Mouse (Mus musculus) embryonic stem cell, embryonic (primary cell): ENCODE measurements around the gene Ccl2.

Experiments used
- CTCF ChIA-PET, 4 experiments: fragments of 300-600 bp in 2 of 4; fragments of 350-600 bp in 2 of 4; sonication (Branson Sonifier 250); formaldehyde crosslinking; loops; one replicate each; lab custom pipeline; 2022; ENCODE audit warnings: inconsistent platforms in 2 of 4; lab: Charles Lee
- POLR2A ChIA-PET, 4 experiments: fragments of 300-600 bp in 2 of 4; fragments of 350-600 bp in 2 of 4; sonication (Branson Sonifier 250); formaldehyde crosslinking; loops; one replicate each; lab custom pipeline; 2022; ENCODE audit warnings: antibody characterized with exemption in 4 of 4, inconsistent platforms in 1 of 4; lab: Charles Lee

The Ccl2 gene

DNA sequence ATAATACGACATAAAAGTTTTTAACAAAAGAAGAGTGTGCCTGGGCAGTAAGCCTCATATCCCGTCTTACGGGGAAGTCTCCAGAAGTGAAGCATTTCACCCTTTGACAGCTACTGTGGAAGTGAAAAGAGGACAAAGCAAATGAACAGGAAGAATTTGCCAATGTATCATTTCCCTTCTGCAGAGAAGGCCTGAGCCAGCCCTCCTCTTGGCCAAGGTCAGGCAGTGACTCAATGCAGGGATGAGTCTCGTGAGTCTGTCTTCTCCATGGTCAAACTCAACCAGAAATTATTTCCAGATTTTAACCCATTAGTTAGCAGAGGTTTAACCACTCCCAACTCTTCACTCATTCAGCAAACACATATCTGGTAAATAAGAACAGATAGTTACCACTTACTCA lies 11.6 kb upstream of the Ccl2 start:
- POLR2A ChIA-PET, result no interaction called here

GRCm38 (mm10) chr11:82030171-82030570 lies 5.2 kb upstream of the Ccl2 start:
- CTCF ChIA-PET, result interaction anchor here in 2 of 4 experiments (0.8 to 1.3 kb wide), 2 partner anchors 17 to 784 kb away, joined by 3 read pairs; no protein-coding TSS in a partner anchor
- POLR2A ChIA-PET, result no interaction called here

More for the DNA sequence above, 11.6 kb upstream of the Ccl2 start:
- CTCF ChIA-PET, result no interaction called here

DNA sequence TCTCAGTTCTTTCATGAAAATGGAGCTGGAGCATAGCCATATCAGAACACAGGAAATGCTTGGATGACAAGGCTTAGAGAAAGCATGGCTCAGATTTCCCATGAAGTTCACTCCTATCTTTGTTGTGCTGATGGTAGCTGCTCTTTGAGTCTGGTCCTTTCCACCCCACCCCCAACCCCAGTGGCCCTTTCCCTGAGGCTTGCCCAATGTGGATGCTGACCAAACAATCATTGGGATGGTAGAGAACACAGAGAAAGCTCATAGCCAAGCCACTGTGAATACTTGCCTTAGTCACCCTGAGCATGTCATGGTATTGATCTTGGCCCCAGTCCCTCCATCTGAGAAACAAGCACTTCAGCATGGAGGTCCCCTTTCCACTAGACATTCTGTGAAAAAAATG lies 3.2 kb upstream of the Ccl2 start:
- CTCF ChIA-PET, result no interaction called here
- POLR2A ChIA-PET, result no interaction called here

DNA sequence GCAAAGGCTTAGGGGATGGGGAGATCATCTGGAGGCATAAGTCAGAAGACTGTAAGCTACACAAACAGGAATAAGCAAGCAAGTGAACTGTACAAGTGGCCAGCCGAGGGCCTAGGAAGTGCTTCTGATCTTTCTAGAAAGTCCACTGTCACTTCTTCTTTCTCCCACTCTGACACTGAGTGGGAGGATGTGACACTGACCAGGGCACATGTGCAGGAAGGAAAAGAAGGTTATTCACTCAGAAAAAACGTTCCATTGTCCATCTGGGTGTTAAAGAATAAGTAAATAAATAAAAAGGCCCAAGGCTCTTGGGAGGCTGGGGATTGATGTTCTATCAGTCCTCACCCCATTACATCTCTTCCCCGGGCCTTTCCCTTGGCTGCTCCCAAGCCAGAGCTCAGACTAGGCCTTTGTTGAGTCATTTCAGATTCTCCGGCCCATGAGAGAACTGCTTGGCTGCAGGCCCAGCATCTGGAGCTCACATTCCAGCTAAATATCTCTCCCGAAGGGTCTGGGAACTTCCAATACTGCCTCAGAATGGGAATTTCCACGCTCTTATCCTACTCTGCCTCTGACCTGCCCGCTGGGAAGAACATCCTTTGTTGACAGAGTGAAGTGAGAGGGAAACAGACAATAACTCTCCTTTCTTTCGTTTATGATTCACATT lies 2.6 kb upstream of the Ccl2 start:
- POLR2A ChIA-PET, result no interaction called here
- CTCF ChIA-PET, result no interaction called here

- POLR2A ChIA-PET, result no interaction called here
- CTCF ChIA-PET, result interaction anchor here in 2 of 4 experiments (0.9 to 1.0 kb wide), 2 partner anchors 38 to 39 kb away, joined by 3 to 5 read pairs; no protein-coding TSS in a partner anchor
Measured at GRCm38 (mm10) chr11:82034446-82034845, 925 bp upstream of the Ccl2 start.

- POLR2A ChIA-PET, result no interaction called here
Measured at GRCm38 (mm10) chr11:82035857-82036256, 486 bp downstream of the Ccl2 start.

GRCm38 (mm10) chr11:82038535-82038934 lies 3.2 kb downstream of the Ccl2 start, which contains the start of gene Gm17268:
Gm17268 (minus strand) TSS chr11:82038562.
- POLR2A ChIA-PET, result no interaction called here
- CTCF ChIA-PET, result interaction anchor here in 1 of 4 experiments (1.8 kb wide), 1 partner anchor 137 kb away, joined by 6 read pairs; no protein-coding TSS in a partner anchor

More at GRCm38 (mm10) chr11:82035857-82036256, 486 bp downstream of the Ccl2 start:
- CTCF ChIA-PET, result no interaction called here

GRCm38 (mm10) chr11:82039132-82039660 lies 3.8 kb downstream of the Ccl2 start:
- CTCF ChIA-PET, result interaction anchor here in 1 of 4 experiments (1.8 kb wide), 1 partner anchor 137 kb away, joined by 6 read pairs; no protein-coding TSS in a partner anchor
- POLR2A ChIA-PET, result no interaction called here

DNA sequence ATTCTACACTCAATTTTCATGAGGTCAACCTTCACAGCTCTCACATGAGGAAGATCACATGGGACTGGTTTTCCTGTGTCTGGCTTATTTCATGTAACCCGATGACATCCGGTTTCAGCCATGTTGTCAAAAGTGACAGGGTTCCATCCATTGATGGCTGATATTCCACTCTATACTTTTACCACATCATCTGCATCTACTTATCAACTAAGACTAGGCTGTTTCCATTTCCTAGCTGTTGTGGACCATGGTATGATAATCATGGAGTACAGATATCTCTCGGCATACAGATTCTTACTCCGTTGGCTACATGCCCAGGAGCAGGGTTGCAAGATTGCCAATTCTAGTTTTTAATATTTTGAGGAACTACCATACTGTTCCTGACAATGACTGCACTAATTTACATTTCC lies 6.3 kb downstream of the Ccl2 start:
- ChIA-PET POLR2A (no interaction called here), CTCF (no interaction called here)

DNA sequence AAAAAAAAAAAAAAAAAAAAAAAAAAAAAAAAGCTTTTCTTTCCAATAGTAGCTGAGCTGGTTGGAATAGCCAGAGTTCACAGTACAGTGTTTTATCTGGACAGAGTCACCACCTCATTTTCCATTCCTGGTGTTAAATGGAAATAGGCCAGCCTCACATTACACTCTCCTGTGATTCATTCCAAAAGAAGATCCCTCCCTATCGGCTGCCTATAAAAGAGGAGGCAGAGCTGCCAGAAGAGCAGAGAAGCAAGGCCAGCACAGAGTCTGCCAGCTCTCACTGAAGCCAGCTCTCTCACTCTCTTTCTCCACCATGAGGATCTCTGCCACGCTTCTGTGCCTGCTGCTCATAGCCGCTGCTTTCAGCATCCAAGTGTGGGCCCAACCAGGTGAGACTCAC lies 10.1 kb downstream of the Ccl2 start, which contains the start of gene Ccl7:
TSS of gene Ccl7 (plus strand) at position 242 of the 400 bp plus-strand sequence.
- CTCF ChIA-PET, result interaction anchor here in 3 of 4 experiments (0.6 to 1.1 kb wide), 3 partner anchors 94 to 993 kb away, joined by 3 to 4 read pairs (median 4); no protein-coding TSS in a partner anchor
- POLR2A ChIA-PET, result no interaction called here

GRCm38 (mm10) chr11:82047746-82048415 lies 12.5 kb downstream of the Ccl2 start:
- ChIA-PET CTCF (interaction anchor here in 3 of 4 experiments (0.6 to 2.9 kb wide), 10 partner anchors 17 to 625 kb away, joined by 3 to 15 read pairs (median 4); no protein-coding TSS in a partner anchor), POLR2A (no interaction called here)

GRCm38 (mm10) chr11:82053849-82054248 lies 18.5 kb downstream of the Ccl2 start:
- ChIA-PET POLR2A (no interaction called here), CTCF (no interaction called here)

GRCm38 (mm10) chr11:82057646-82058045 lies 22.3 kb downstream of the Ccl2 start, which contains the start of gene Ccl11:
Ccl11 (plus strand) TSS chr11:82057823.
- POLR2A ChIA-PET, result no interaction called here
- CTCF ChIA-PET, result interaction anchor here in 2 of 4 experiments (0.6 to 1.5 kb wide), 3 partner anchors 62 to 1503 kb away, joined by 3 read pairs; no protein-coding TSS in a partner anchor

DNA sequence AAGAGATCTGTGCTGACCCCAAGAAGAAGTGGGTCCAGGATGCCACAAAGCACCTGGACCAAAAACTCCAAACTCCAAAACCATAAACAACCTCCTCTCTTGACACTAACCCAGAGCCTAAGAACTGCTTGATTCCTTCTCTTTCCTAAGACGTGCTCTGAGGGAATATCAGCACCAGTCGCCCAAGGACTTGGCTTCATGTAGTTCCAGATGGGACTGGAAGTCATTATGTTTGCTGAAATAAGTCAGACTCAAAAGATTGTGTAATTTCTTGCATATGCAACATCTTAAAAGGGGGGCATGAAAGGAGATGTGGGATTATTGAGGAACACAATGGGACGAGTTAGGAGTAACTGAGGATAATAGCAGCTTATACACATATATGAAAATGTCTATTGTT lies 26.9 kb downstream of the Ccl2 start:
- ChIA-PET CTCF (interaction anchor here in 2 of 4 experiments (0.6 to 0.7 kb wide), 2 partner anchors 34 to 113 kb away, joined by 3 read pairs; no protein-coding TSS in a partner anchor), POLR2A (no interaction called here)

- POLR2A ChIA-PET, result no interaction called here
- CTCF ChIA-PET, result no interaction called here
Measured at GRCm38 (mm10) chr11:82063454-82063853, 28.1 kb downstream of the Ccl2 start.

DNA sequence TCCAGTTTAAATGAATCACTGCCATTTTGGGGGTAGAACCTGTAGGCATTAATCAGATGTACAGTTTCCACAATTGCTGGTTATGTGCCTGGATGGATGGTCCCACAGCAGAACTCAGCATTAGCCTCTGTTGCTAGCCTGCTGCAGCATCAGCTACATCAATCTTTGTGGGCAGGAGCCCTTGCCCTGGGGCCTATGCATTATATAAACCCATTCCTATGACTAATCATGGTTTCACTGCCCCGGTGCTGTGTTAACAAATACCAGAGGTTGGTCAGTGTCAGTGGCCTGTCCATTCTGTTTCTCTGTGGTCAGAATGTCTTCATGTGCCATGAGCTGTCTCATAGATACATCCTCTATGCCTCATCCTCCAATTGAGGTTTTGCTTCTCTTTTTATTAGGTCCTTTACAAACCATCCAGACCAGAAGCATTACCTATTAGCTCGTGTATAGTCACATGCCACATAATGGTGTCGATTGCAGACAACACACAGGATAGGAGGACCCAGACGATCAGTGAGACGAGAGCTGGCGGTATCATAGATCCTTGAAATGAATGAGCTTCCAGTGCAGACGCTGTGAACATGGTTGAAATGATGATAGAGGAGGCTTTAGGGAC lies 31.7 kb downstream of the Ccl2 start:
- ChIA-PET POLR2A (no interaction called here), CTCF (interaction anchor here in 1 of 4 experiments (0.6 kb wide), 1 partner anchor 206 kb away, joined by 3 read pairs; no protein-coding TSS in a partner anchor)

DNA sequence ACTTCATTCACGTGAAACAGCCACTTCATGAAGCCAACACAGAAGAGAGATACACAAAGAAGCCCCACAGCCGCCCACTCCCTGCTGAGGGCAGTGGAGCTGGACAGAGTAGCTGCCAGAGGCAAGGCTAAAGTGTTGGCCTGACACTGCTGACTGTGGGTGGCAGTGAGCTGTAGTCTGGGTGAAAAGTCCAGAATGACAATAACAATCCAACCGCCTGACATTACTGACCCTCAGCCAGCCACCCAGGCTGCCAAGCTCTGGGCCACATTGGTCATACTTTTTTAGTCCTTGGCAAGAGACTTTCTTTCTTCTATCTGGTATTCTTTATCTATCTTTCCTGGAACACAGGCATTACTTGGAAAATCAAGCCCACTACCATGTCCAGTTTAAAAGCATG lies 35.7 kb downstream of the Ccl2 start:
- CTCF ChIA-PET, result no interaction called here
- POLR2A ChIA-PET, result no interaction called here

DNA sequence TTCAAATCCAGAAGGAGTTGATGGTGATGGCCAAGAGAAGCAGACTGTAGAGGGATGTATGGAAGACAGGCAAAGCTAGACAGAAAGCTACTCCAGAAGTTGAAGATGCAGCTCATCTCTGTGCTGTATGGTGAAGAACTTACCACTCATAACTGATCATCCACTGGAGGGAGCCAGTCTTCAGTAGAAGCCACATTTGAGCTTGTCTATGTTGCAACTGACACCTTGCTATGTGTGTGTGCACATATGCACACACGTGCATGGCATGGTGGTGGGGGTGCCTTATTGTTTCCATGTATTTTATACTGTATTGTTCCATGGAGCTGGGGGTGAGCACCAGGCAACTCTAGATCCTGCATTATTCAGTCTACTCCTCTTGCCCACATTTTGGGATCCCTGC lies 37.0 kb downstream of the Ccl2 start:
- POLR2A ChIA-PET, result no interaction called here
- CTCF ChIA-PET, result interaction anchor here in 2 of 4 experiments (0.5 to 1.0 kb wide), 3 partner anchors 17 to 194 kb away, joined by 3 read pairs; no protein-coding TSS in a partner anchor

GRCm38 (mm10) chr11:82072984-82073383 lies 37.6 kb downstream of the Ccl2 start:
- ChIA-PET POLR2A (no interaction called here), CTCF (interaction anchor here in 2 of 4 experiments (0.5 to 1.0 kb wide), 3 partner anchors 17 to 194 kb away, joined by 3 read pairs; no protein-coding TSS in a partner anchor)
